Mouse (Mus musculus): Measurements from ENCODE around the gene Zar1l. TPM values are rescaled to one million over a fixed set of nuclear protein-coding genes. Genes with fewer than 3 reads are reported as not detected.

Zar1l gene
- total and polyA plus RNA-seq, 3 experiments = not detected

DNA sequence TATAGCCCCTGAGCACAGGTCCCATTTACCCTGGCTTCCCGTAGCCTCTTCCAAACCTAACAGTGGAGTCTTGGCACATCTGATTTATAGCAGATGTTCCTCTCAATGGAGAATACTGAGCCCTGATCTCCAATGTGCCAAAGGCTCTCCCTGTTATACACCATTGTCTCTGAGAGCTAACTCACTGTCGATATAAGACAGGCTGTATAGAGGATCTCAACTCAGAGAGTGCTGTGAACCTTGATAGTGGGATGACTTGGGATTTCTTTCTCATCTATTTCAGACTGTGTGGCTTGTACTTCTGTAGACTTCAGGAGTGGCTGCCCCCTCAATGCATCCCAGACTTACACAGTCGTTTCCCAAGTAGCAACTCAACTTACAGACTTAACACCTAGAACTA lies 27.7 kb downstream of the Zar1l start:
- no peak overlapping the region for H3K9ac ChIP-seq (ENCODE audit: insufficient read depth, low read depth)
- no peaks in the 10 kb centered on the region for H3K36me3 ChIP-seq (replicated peaks in 1 of 2; ENCODE audit: control insufficient read depth in 1 of 2, insufficient read depth in 1 of 2, low read length in 1 of 2)
- H3K4me3 ChIP-seq (replicated peaks in 1 of 3; ENCODE audit: low read depth in 2 of 3, low read length in 2 of 3, poor library complexity in 1 of 3) = no peak overlapping the region
- no peak for TF ChIP-seq JUND (conservative IDR thresholded peaks at IDR 0.05; ENCODE audit: low read depth, low read length)
- TF ChIP-seq KAT2A (IDR thresholded peaks at IDR 0.05; ENCODE audit: insufficient replicate concordance, low read length) = no peak
- no peak for TF ChIP-seq ZKSCAN1 (IDR thresholded peaks at IDR 0.05; ENCODE audit: borderline replicate concordance, low read depth, low read length)
- TF ChIP-seq POLR2AphosphoS2 (IDR thresholded peaks at IDR 0.05; ENCODE audit: low read depth, low read length) = no peak
- TF ChIP-seq UBTF (IDR thresholded peaks at IDR 0.05; ENCODE audit: low read depth, low read length) = no peak
- no peak for TF ChIP-seq ZMIZ1 (IDR thresholded peaks at IDR 0.05; ENCODE audit: low read depth, low read length)
- TF ChIP-seq GABPA (IDR thresholded peaks at IDR 0.05; ENCODE audit: insufficient replicate concordance, low read depth, low read length) = no peak
- no peak for TF ChIP-seq EP300 (IDR thresholded peaks at IDR 0.05; ENCODE audit: low read length)
- no peak for TF ChIP-seq ETS1 (conservative IDR thresholded peaks at IDR 0.05; ENCODE audit: low read depth, low read length)
- no peak for TF ChIP-seq MXI1 (IDR thresholded peaks at IDR 0.05; ENCODE audit: low read depth, low read length)
- TF ChIP-seq CHD2 (IDR thresholded peaks at IDR 0.05; ENCODE audit: low read length) = no peak
- TF ChIP-seq RCOR1 (conservative IDR thresholded peaks at IDR 0.05; ENCODE audit: low read depth, low read length) = no peak
- no peak for TF ChIP-seq MYC (IDR thresholded peaks at IDR 0.05; ENCODE audit: low read depth, low read length)
- TF ChIP-seq BHLHE40 (IDR thresholded peaks at IDR 0.05; ENCODE audit: low read depth, low read length) = no peak
- TF ChIP-seq E2F4 (IDR thresholded peaks at IDR 0.05; ENCODE audit: insufficient replicate concordance, low read depth, low read length) = no peak
- no peak for TF ChIP-seq NELFE (IDR thresholded peaks at IDR 0.05; ENCODE audit: low read depth, low read length)
- TF ChIP-seq MEF2A (IDR thresholded peaks at IDR 0.05; ENCODE audit: borderline replicate concordance, low read depth, low read length) = no peak
- no peak for TF ChIP-seq RAD21 (IDR thresholded peaks at IDR 0.05; ENCODE audit: low read depth, low read length)
- no peak for TF ChIP-seq ZNF384 (IDR thresholded peaks at IDR 0.05; ENCODE audit: low read depth, low read length)
- no peaks in the 10 kb centered on the region for H3K27me3 ChIP-seq (replicated peaks)
- peaks cover 2 to 9% of the 10 kb centered on the region in 2 experiments; a peak in 2 of 4 replicates for H3K4me1 ChIP-seq (ENCODE audit: control insufficient read depth in 1 of 2, insufficient read depth in 2 of 2)
- H3K79me2 ChIP-seq (replicated peaks; ENCODE audit: control insufficient read depth, extremely low read depth, insufficient read depth, poor library complexity, severe bottlenecking) = no peaks in the 10 kb centered on the region
- H3K9me3 ChIP-seq (replicated peaks; ENCODE audit: low read length) = no peaks in the 10 kb centered on the region
- H3K27ac ChIP-seq (ENCODE audit: insufficient read depth, low read depth) = no peak overlapping the region
- no peak for DNase-seq (ENCODE audit: extremely low read depth)
- dilution Hi-C loops (cut with MboI; ENCODE audit: extremely low pct_ligation_motif_present, extremely low pct_unique_long_range_greater_than_20kb, low sequenced_read_pairs) (no loop called here), in situ Hi-C loops (cut with MboI; ENCODE audit: low pct_ligation_motif_present, low pct_unique_long_range_greater_than_20kb, low sequenced_read_pairs) (no loop called here)
- H3K4me2 ChIP-seq (ENCODE audit: insufficient read depth, low read depth, poor library complexity, severe bottlenecking) = peak overlapping the region; percentile 91; the same call in 1 of the 2 replicates

DNA sequence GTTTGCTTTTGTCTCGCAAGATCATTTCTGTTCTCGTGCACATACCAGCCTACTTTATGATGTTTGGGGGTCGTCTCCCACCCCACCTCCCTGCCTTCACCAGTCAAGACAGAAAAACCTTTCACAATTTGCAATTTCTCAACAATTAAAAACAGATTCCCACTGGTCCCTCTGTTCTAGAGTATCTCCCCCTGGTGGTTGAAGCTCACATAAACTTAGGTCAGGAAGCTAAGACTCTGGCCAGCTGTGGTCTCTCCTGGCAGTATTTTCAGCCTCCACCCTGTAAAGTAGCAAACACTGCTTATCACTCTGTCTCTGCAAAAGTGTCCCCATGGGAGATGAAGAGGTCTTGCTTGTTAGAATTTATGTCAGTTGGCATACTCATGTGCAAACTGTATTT lies 32.8 kb downstream of the Zar1l start:
- no peak overlapping the region for H3K4me3 ChIP-seq (replicated peaks in 1 of 3; ENCODE audit: low read depth in 2 of 3, low read length in 2 of 3, poor library complexity in 1 of 3)
- H3K27ac ChIP-seq (ENCODE audit: insufficient read depth, low read depth) = no peak overlapping the region
- H3K4me2 ChIP-seq (ENCODE audit: insufficient read depth, low read depth, poor library complexity, severe bottlenecking) = no peak overlapping the region
- no peaks in the 10 kb centered on the region for H3K36me3 ChIP-seq (replicated peaks in 1 of 2; ENCODE audit: control insufficient read depth in 1 of 2, insufficient read depth in 1 of 2, low read length in 1 of 2)
- TF ChIP-seq JUN (IDR thresholded peaks at IDR 0.05; ENCODE audit: insufficient read depth, low read depth, low read length) (no peak), POLR2A (IDR thresholded peaks at IDR 0.05; ENCODE audit: low read depth, low read length) (no peak), CTCF (conservative IDR thresholded peaks at IDR 0.05 in 1 of 2, IDR thresholded peaks at IDR 0.05 in 1 of 2; ENCODE audit: low read depth in 2 of 2, low read length in 2 of 2) (peak; percentile 42 to 68; a peak in 3 of 4 replicates), ETS1 (conservative IDR thresholded peaks at IDR 0.05; ENCODE audit: low read depth, low read length) (no peak), SMC3 (IDR thresholded peaks at IDR 0.05; ENCODE audit: low read depth, low read length) (peak; percentile 50), USF2 (conservative IDR thresholded peaks at IDR 0.05; ENCODE audit: low read depth, low read length) (no peak), ZMIZ1 (IDR thresholded peaks at IDR 0.05; ENCODE audit: low read depth, low read length) (no peak), HCFC1 (IDR thresholded peaks at IDR 0.05; ENCODE audit: low read depth, low read length) (no peak), RAD21 (IDR thresholded peaks at IDR 0.05; ENCODE audit: low read depth, low read length) (peak; percentile 10), POLR2AphosphoS2 (IDR thresholded peaks at IDR 0.05; ENCODE audit: low read depth, low read length) (no peak)
- H3K27me3 ChIP-seq (replicated peaks) = no peaks in the 10 kb centered on the region
- H3K79me2 ChIP-seq (replicated peaks; ENCODE audit: control insufficient read depth, extremely low read depth, insufficient read depth, poor library complexity, severe bottlenecking) = no peaks in the 10 kb centered on the region
- dilution Hi-C loops (cut with MboI; ENCODE audit: extremely low pct_ligation_motif_present, extremely low pct_unique_long_range_greater_than_20kb, low sequenced_read_pairs) (no loop called here), in situ Hi-C loops (cut with MboI; ENCODE audit: low pct_ligation_motif_present, low pct_unique_long_range_greater_than_20kb, low sequenced_read_pairs) (no loop called here)
- DNase-seq (ENCODE audit: extremely low read depth) = peak; percentile 39
- H3K4me1 ChIP-seq (ENCODE audit: control insufficient read depth in 1 of 2, insufficient read depth in 2 of 2) = peaks cover 5 to 6% of the 10 kb centered on the region in 2 experiments; a peak in 2 of 4 replicates
- H3K9ac ChIP-seq (ENCODE audit: insufficient read depth, low read depth) = no peak overlapping the region
- no peaks in the 10 kb centered on the region for H3K9me3 ChIP-seq (replicated peaks; ENCODE audit: low read length)

All from CH12.LX (cell line).